Comparison of ENCODE assay signal across 8 mouse cellular contexts in genomic region chr11:5099576-5100183, GRCm38 (mm10). TPM values are rescaled to one million over a fixed set of nuclear protein-coding genes. Genes with fewer than 3 reads are reported as not detected.
A peak's percentile ranks its signal among the peaks of the same experiment; 100 is the strongest.
DNase-seq lines count a peak whose midpoint lies in the region; ATAC-seq and TF ChIP-seq lines count a peak whose summit lies in the region.

No protein-coding gene starts in this region.

- TF ChIP-seq CTCF in MEL (IDR thresholded peaks at IDR 0.05 in 2 of 3, conservative IDR thresholded peaks at IDR 0.05 in 1 of 3; ENCODE audit: control insufficient read depth in 1 of 3, insufficient read depth in 1 of 3, low read depth in 2 of 3, low read length in 3 of 3, poor library complexity in 1 of 3, severe bottlenecking in 1 of 3): no peak
- TF ChIP-seq CTCF in cerebellum, adult 2 months (IDR thresholded peaks at IDR 0.05; ENCODE audit: borderline replicate concordance, insufficient read depth, low read depth, low read length): no peak
- TF ChIP-seq CTCF in thymus, adult 2 months (IDR thresholded peaks at IDR 0.05; ENCODE audit: borderline replicate concordance, control insufficient read depth, extremely low read depth, insufficient read depth, low read length, poor library complexity): no peak

- peak overlapping the region; percentile 97 for H3K27ac ChIP-seq in MEL (ENCODE audit: control insufficient read depth, low read depth, low read length)
- peak overlapping the region; percentile 77 for H3K27ac ChIP-seq in cerebellum, adult 2 months (ENCODE audit: insufficient read depth, low read length)
- peak overlapping the region; percentile 100 for H3K27ac ChIP-seq in hindbrain, embryonic 10.5 days
- peak overlapping the region; percentile 98 for H3K27ac ChIP-seq in lung, embryonic 16.5 days (ENCODE audit: low read length)
- peak overlapping the region; percentile 68; the same call in 1 of the 2 replicates for H3K27ac ChIP-seq in thymus, adult 2 months (ENCODE audit: control insufficient read depth, insufficient read depth, low read length)

- H3K4me2 ChIP-seq in lung, embryonic 16.5 days (ENCODE audit: low read depth, low read length): peak overlapping the region; percentile 92

- H3K4me1 ChIP-seq in MEL (ENCODE audit: control insufficient read depth in 1 of 2, insufficient read depth in 2 of 2, low read length in 2 of 2): peaks cover 21 to 40% of the 10 kb centered on the region in 2 experiments
- peaks cover 9% of the 10 kb centered on the region for H3K4me1 ChIP-seq in cerebellum, adult 2 months (ENCODE audit: control insufficient read depth, insufficient read depth, low read length)
- H3K4me1 ChIP-seq in hindbrain, embryonic 10.5 days (replicated peaks): peaks cover 35% of the 10 kb centered on the region
- peaks cover 21% of the 10 kb centered on the region for H3K4me1 ChIP-seq in lung, embryonic 16.5 days (replicated peaks; ENCODE audit: control insufficient read depth, insufficient read depth, low read length)
- peaks cover 15% of the 10 kb centered on the region for H3K4me1 ChIP-seq in thymus, adult 2 months (replicated peaks; ENCODE audit: control insufficient read depth, insufficient read depth, low read length)

- H3K36me3 ChIP-seq in MEL (ENCODE audit: control insufficient read depth in 1 of 2, insufficient read depth in 2 of 2, low read length in 2 of 2): peaks cover 10 to 53% of the 10 kb centered on the region in 2 experiments
- peaks cover 46% of the 10 kb centered on the region for H3K36me3 ChIP-seq in hindbrain, embryonic 10.5 days
- H3K36me3 ChIP-seq in lung, embryonic 16.5 days (ENCODE audit: control insufficient read depth, insufficient read depth, low read length): no peaks in the 10 kb centered on the region
- H3K36me3 ChIP-seq in thymus, adult 2 months (ENCODE audit: control insufficient read depth, insufficient read depth, low read length): no peaks in the 10 kb centered on the region

- no peaks in the 10 kb centered on the region for H3K27me3 ChIP-seq in MEL (ENCODE audit: control insufficient read depth in 1 of 2, insufficient read depth in 2 of 2, low read length in 2 of 2)
- no peaks in the 10 kb centered on the region for H3K27me3 ChIP-seq in cerebellum, adult 2 months (ENCODE audit: control insufficient read depth, insufficient read depth, low read length)
- H3K27me3 ChIP-seq in hindbrain, embryonic 10.5 days (ENCODE audit: insufficient read depth, poor library complexity, severe bottlenecking): no peaks in the 10 kb centered on the region
- H3K27me3 ChIP-seq in lung, embryonic 16.5 days (ENCODE audit: control insufficient read depth, insufficient read depth, low read depth, low read length): no peaks in the 10 kb centered on the region
- no peaks in the 10 kb centered on the region for H3K27me3 ChIP-seq in thymus, adult 2 months (ENCODE audit: control insufficient read depth, insufficient read depth, low read length)

- H3K9me3 ChIP-seq in MEL (replicated peaks; ENCODE audit: insufficient read depth, low read length): no peaks in the 10 kb centered on the region
- no peaks in the 10 kb centered on the region for H3K9me3 ChIP-seq in hindbrain, embryonic 10.5 days
- H3K9me3 ChIP-seq in lung, embryonic 16.5 days (ENCODE audit: control insufficient read depth, low read length): no peaks in the 10 kb centered on the region

- no peak for TF ChIP-seq RAD21 in MEL (IDR thresholded peaks at IDR 0.05; ENCODE audit: low read depth, low read length)

- peak; percentile 92 to 97 for TF ChIP-seq POLR2A in MEL (IDR thresholded peaks at IDR 0.05; ENCODE audit: control insufficient read depth in 1 of 2, insufficient read depth in 1 of 2, low read depth in 1 of 2, low read length in 2 of 2, poor library complexity in 1 of 2)
- peak; percentile 31; the same call in 1 of the 2 replicates for TF ChIP-seq POLR2A in cerebellum, adult 2 months (IDR thresholded peaks at IDR 0.05; ENCODE audit: borderline replicate concordance, insufficient read depth, low read length)
- no peak for TF ChIP-seq POLR2A in thymus, adult 2 months (IDR thresholded peaks at IDR 0.05; ENCODE audit: control insufficient read depth, extremely low read depth, insufficient read depth, low read length, poor library complexity)

- TF ChIP-seq EP300 in MEL (IDR thresholded peaks at IDR 0.05; ENCODE audit: low read depth in 1 of 2, low read length in 2 of 2): no peak

- peaks cover 67% of the 10 kb centered on the region for H3K79me2 ChIP-seq in MEL (ENCODE audit: control insufficient read depth, insufficient read depth, low read length, poor library complexity)

- under 1% methylated on average over 31 of the region's 31 CpGs for WGBS in cerebellum, adult 2 months
- under 1% methylated on average over 31 of the region's 31 CpGs for WGBS in hindbrain, embryonic 10.5 days
- 0% methylated on average over 28 of the region's 31 CpGs for WGBS in lung, embryonic 16.5 days
- WGBS in thymus, adult 2 months: under 1% methylated on average over 31 of the region's 31 CpGs

- H3K4me3 ChIP-seq in MEL (ENCODE audit: control insufficient read depth in 1 of 2, insufficient read depth in 1 of 2, low read depth in 2 of 2, low read length in 2 of 2): peak overlapping the region; percentile 90 to 94
- peak overlapping the region; percentile 86 for H3K4me3 ChIP-seq in cerebellum, adult 2 months (replicated peaks; ENCODE audit: insufficient read depth, low read depth, low read length)
- peak overlapping the region; percentile 100 for H3K4me3 ChIP-seq in hindbrain, embryonic 10.5 days
- H3K4me3 ChIP-seq in lung, embryonic 16.5 days (ENCODE audit: low read length): peak overlapping the region; percentile 99
- H3K4me3 ChIP-seq in thymus, adult 2 months (ENCODE audit: control insufficient read depth, insufficient read depth, low read length): peak overlapping the region; percentile 79

- peak; percentile 81 for ATAC-seq in lung, embryonic 16.5 days (ENCODE audit: low read depth)

- DNase-seq in MEL (ENCODE audit: low read depth, low spot score): peak; percentile 97
- DNase-seq in cerebellum, adult 2 months: peak; percentile 75 to 78
- peak; percentile 81 for DNase-seq in forelimb bud, embryonic 11.5 days (ENCODE audit: low read depth, low spot score)
- peak; percentile 89 for DNase-seq in hindbrain, embryonic 10.5 days (ENCODE audit: low spot score)
- peak; percentile 85 for DNase-seq in layer of hippocampus, adult 9-11 months
- peak; percentile 82 for DNase-seq in ovary, adult 18-20 months (ENCODE audit: low spot score)
- DNase-seq in thymus, adult 2 months: peak; percentile 76

- peak overlapping the region; percentile 99 for H3K9ac ChIP-seq in MEL (ENCODE audit: control insufficient read depth, low read depth, low read length, poor library complexity, severe bottlenecking)
- H3K9ac ChIP-seq in lung, embryonic 16.5 days (ENCODE audit: low read length): peak overlapping the region; percentile 99

TF ChIP-seq in MEL, 35 proteins besides CTCF, POLR2A, EP300 and RAD21 (continues in another document):
- no peak for TF ChIP-seq GATA1 (IDR thresholded peaks at IDR 0.05; ENCODE audit: low read depth, low read length)
- no peak; the same call in 1 of the 2 replicates for TF ChIP-seq ELF1 (IDR thresholded peaks at IDR 0.05; ENCODE audit: low read depth, low read length)
- peak; percentile 55; the same call in 1 of the 2 replicates for TF ChIP-seq SIN3A (IDR thresholded peaks at IDR 0.05; ENCODE audit: low read length)

RNA-seq across cellular contexts. Expression of gene Ewsr1, which starts 0.6 kb away (rescaled TPM):
- 435 and 452 TPM in 2 replicates for total RNA-seq in MEL (2012; rRNA removed)
- polyA plus RNA-seq in MEL (2012; ENCODE audit: insufficient read depth in 1 of 2, insufficient read length in 2 of 2, low read depth in 1 of 2, low replicate concordance in 2 of 2, missing spikeins in 1 of 2): 1,000 to 10,000 TPM in 1 of 2 experiments, 100 to 1,000 TPM in 1; 570 to 1,336 TPM
- polyA plus RNA-seq in cerebellum, adult 2 months (2012; rRNA removed): 412 and 449 TPM in 2 replicates
- 877 and 924 TPM in 2 replicates for polyA plus RNA-seq in hindbrain, embryonic 10.5 days (2016; fragmentation: Nextera tagmentation; extraction: Ambion mirVana)
- polyA plus RNA-seq in lung, embryonic 16.5 days (2015; fragmentation: Nextera tagmentation; extraction: Ambion mirVana): 709 and 717 TPM in 2 replicates
- 1,137 and 1,289 TPM in 2 replicates for polyA plus RNA-seq in thymus, adult 2 months (2012; rRNA removed)

RNA-seq across cellular contexts. Expression of gene Rhbdd3, which starts 1.0 kb away (rescaled TPM):
- total RNA-seq in MEL (2012; rRNA removed): 35.9 TPM in 2 replicates
- polyA plus RNA-seq in MEL (2012; ENCODE audit: insufficient read depth in 1 of 2, insufficient read length in 2 of 2, low read depth in 1 of 2, low replicate concordance in 2 of 2, missing spikeins in 1 of 2): 10 to 100 TPM in 1 of 2 experiments, not detected in 1; 55.7 TPM
- 27.6 and 29.5 TPM in 2 replicates for polyA plus RNA-seq in cerebellum, adult 2 months (2012; rRNA removed)
- 29.1 and 29.3 TPM in 2 replicates for polyA plus RNA-seq in hindbrain, embryonic 10.5 days (2016; fragmentation: Nextera tagmentation; extraction: Ambion mirVana)
- polyA plus RNA-seq in lung, embryonic 16.5 days (2015; fragmentation: Nextera tagmentation; extraction: Ambion mirVana): 23.8 and 26.3 TPM in 2 replicates
- 28.6 and 31.3 TPM in 2 replicates for polyA plus RNA-seq in thymus, adult 2 months (2012; rRNA removed)

RNA-seq across cellular contexts. Expression of gene Gas2l1, which starts 34.6 kb away (rescaled TPM):
- 41.1 and 43.9 TPM in 2 replicates for total RNA-seq in MEL (2012; rRNA removed)
- 10 to 100 TPM in 1 of 2 experiments, not detected in 1; 89.0 TPM for polyA plus RNA-seq in MEL (2012; ENCODE audit: insufficient read depth in 1 of 2, insufficient read length in 2 of 2, low read depth in 1 of 2, low replicate concordance in 2 of 2, missing spikeins in 1 of 2)
- 52.2 and 57.4 TPM in 2 replicates for polyA plus RNA-seq in cerebellum, adult 2 months (2012; rRNA removed)
- 25.5 and 34.9 TPM in 2 replicates for polyA plus RNA-seq in hindbrain, embryonic 10.5 days (2016; fragmentation: Nextera tagmentation; extraction: Ambion mirVana)
- 18.6 and 19.3 TPM in 2 replicates for polyA plus RNA-seq in lung, embryonic 16.5 days (2015; fragmentation: Nextera tagmentation; extraction: Ambion mirVana)
- polyA plus RNA-seq in thymus, adult 2 months (2012; rRNA removed): 24.9 and 27.3 TPM in 2 replicates

RNA-seq across cellular contexts. Expression of gene Rasl10a, which starts 41.8 kb away (rescaled TPM):
- 0.23 TPM in 1 of 2 replicates, not detected in the other for total RNA-seq in MEL (2012; rRNA removed)
- polyA plus RNA-seq in MEL (2012; ENCODE audit: insufficient read depth in 1 of 2, insufficient read length in 2 of 2, low read depth in 1 of 2, low replicate concordance in 2 of 2, missing spikeins in 1 of 2): 1 to 10 TPM in 1 of 2 experiments, not detected in 1; 1.3 TPM
- polyA plus RNA-seq in cerebellum, adult 2 months (2012; rRNA removed): 2.3 and 2.9 TPM in 2 replicates
- polyA plus RNA-seq in hindbrain, embryonic 10.5 days (2016; fragmentation: Nextera tagmentation; extraction: Ambion mirVana): 0.44 and 0.84 TPM in 2 replicates
- polyA plus RNA-seq in lung, embryonic 16.5 days (2015; fragmentation: Nextera tagmentation; extraction: Ambion mirVana): 0.45 and 0.92 TPM in 2 replicates
- polyA plus RNA-seq in thymus, adult 2 months (2012; rRNA removed): 5.1 and 6.5 TPM in 2 replicates

RNA-seq across cellular contexts. Expression of gene Emid1, which starts 52.4 kb away (rescaled TPM):
- 0.15 TPM in 1 of 2 replicates, not detected in the other for total RNA-seq in MEL (2012; rRNA removed)
- polyA plus RNA-seq in MEL (2012; ENCODE audit: insufficient read depth in 1 of 2, insufficient read length in 2 of 2, low read depth in 1 of 2, low replicate concordance in 2 of 2, missing spikeins in 1 of 2): under 1 TPM in 1 of 2 experiments, not detected in 1; 0.10 TPM
- 13.3 and 18.7 TPM in 2 replicates for polyA plus RNA-seq in cerebellum, adult 2 months (2012; rRNA removed)
- polyA plus RNA-seq in hindbrain, embryonic 10.5 days (2016; fragmentation: Nextera tagmentation; extraction: Ambion mirVana): 31.9 and 40.0 TPM in 2 replicates
- polyA plus RNA-seq in lung, embryonic 16.5 days (2015; fragmentation: Nextera tagmentation; extraction: Ambion mirVana): 46.7 and 52.2 TPM in 2 replicates
- 56.7 and 74.0 TPM in 2 replicates for polyA plus RNA-seq in thymus, adult 2 months (2012; rRNA removed)

Comparison
In these comparisons a context has a peak if more than half of its experiments do, and no peak if none do; other contexts are left out.
1. Peak in every context shown above with its lines: DNase-seq, ATAC-seq, H3K4me3 ChIP-seq and H3K27ac ChIP-seq.